Mouse (Mus musculus) cerebellum, postnatal 14 days (tissue): Measurements from ENCODE around the gene Ahr.

Experiments
- DNase-seq, 2 experiments: peaks; one replicate each; pipeline ENCODE4 v3.0.0; 2021; ENCODE audit warnings: mixed read lengths in 2 of 2

Gene Ahr

DNA sequence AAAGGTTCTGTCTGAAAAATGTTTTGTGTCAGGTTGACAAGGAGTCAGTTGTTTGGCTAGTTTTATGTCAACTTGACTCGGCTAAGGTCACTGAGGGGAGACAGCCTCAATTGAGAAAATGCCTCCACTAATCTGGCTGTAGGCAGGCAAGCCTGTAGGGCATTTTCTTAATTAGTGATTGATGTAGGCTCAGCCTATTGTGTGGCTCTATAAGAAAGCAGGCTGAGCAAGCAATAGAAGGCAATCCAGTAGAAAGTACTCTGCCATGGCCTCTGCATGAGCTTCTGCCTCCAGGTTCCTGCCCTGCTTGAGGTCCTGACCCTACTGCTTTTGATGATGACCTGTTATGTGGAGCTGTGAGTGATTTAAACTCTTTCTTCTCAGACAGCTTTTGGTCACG is 33.4 kb downstream of the Ahr start:
- no peak for DNase-seq

DNA sequence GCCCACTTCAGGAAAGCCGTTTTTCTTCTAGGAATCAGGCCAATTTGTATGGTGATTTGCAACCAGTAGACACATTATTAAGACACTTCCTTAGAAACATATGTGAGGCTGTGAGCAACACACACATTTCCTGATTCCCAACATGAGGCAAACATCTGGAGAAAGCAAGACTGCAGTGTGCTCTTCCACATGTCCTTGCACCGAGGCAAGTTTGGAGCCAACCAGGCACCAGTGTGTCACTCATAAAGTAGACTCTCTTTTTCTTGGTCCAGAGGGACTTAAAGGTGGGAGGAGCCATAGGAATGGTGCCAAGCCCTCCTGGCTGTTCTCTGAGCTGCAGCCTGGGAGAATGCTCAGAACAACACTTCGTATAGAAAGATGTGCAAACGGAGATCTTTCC is 39.6 kb downstream of the Ahr start:
- DNase-seq = no peak

DNA sequence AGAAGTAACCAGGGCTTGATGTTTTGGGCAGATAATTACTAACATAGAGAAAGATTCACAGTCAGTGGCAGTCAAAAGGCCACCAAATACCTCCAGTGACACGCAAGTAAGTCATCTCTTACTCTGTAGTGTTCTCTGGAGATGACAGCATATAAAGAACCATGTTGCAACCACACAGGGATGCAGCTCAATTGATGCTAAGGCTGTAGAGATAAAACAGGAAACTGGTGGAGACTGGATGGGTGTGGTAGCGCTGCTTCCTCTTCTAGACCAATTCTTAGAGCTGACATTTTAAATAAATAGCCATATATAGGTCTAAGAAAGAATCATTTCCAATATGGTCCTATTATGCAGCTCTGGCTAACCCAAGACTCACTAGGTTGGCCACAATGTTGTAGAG is 54.1 kb downstream of the Ahr start:
- DNase-seq = no peak

DNA sequence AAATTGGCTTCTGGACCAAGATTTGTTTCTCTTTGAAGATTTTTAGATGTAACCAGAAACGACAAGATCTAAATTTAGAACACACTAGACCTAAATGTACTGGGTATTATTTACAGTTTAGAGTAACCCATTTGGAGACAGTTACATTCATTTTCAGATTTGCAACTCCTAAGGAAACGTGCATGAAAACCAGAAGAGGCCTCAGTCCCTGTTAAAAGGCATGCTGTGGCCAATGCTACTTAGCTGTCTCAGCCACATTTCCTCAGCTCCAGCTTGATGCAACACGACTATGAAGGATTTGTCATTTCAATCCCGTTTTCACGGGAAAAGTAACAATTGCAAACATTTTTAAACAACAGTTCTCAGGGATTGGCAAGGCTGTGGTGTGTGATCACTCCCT is 55.9 kb downstream of the Ahr start:
- DNase-seq = no peak

DNA sequence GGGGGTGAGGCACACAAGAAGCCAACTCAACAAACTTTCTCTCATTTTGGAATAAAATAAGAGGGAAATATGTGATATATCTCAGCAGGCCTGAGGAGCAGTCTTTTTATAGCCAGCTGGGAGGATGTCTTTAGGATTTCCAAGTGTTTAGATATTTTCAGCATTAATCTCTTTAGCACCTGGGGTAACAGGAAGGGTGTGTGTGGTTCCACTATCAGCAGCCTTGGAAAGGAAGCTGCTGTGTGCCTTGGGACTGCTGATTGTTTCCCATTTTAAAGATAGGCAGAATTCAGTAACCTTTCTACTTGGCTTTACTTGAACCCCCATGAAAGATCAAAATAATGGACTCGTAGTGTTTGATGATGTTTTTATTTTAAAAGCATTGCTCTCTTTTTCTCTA is 71.4 kb downstream of the Ahr start:
- no peak for DNase-seq

DNA sequence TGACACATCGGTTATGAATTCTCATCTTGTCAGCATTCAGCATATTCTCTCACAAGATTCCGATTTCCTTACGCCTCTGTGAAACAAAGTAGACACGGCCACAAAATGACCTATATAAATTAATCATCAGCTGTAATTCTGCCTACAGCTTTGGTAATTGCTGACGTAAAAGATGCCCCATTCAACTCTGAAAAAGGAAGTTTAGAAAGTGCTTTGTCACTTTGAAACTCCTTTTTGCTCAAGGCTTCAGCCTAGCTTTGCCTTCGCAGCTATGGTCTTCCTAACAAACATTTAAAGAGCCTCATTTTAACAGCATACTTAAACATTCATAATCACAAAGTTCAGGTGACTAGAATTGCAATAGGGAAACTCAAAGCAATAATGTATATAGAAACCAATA is 72.2 kb downstream of the Ahr start:
- no peak for DNase-seq

DNA sequence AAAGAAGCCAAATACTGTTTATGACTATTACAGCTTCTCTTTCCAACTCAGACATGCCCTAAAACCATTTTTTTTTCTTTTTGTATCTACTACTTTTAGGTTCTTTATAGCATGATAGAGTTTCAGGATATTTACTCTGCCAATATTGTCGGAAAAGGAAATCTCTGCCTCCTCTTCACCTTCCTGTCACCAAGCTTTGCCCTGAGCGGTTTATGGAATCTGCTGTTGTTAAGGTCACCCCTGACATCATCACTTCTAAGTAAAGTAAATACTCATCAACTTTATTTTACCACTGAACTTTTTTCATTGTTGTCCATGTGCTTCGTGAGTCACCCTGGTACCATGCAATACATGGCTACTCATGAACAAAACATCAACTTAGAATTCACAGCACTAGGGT is 75.2 kb downstream of the Ahr start:
- no peak for DNase-seq
